Mouse (Mus musculus): ENCODE measurements at regions not wholly inside any gene's neighbourhood (a gene's known extent, or its start where the extent isn't known, plus 50 kb on each side); places are given as distances from the start of the nearest gene placed in this dataset.

DNA sequence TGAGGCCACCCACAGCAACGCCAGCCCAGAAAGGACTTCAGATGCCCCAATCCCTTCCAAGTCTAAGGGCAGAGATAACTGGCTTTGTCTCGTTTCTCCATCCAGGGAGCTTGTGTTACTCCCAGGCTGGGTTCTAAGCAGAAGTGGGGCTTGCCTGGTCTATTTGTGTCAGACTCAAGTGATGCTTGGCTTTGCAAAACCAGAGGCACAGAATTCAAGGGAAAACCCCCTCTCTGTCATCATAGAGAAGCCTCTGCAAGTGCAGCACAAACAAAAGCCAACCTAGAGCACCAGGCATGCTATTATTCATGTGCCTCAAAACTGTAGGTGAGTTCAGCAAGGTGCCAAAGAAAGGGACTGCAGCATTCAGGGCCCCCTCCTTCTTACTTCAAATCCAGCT is 284.9 kb downstream of the Irs2 start:
- no peaks in the 10 kb centered on the region for H3K4me1 ChIP-seq (ENCODE audit: control insufficient read depth)
- H3K36me3 ChIP-seq (ENCODE audit: control insufficient read depth): no peaks in the 10 kb centered on the region
- H3K9me3 ChIP-seq (ENCODE audit: control insufficient read depth, low read length): no peaks in the 10 kb centered on the region
- peaks cover 2% of the 10 kb centered on the region; the same call in 1 of the 2 replicates for H3K27me3 ChIP-seq (ENCODE audit: control insufficient read depth)
- TF ChIP-seq TAL1 (IDR thresholded peaks at IDR 0.05; ENCODE audit: low read length) (no peak), GATA1 (IDR thresholded peaks at IDR 0.05; ENCODE audit: low read length) (no peak)
- no peak overlapping the region for H3K4me3 ChIP-seq (replicated peaks)

DNA sequence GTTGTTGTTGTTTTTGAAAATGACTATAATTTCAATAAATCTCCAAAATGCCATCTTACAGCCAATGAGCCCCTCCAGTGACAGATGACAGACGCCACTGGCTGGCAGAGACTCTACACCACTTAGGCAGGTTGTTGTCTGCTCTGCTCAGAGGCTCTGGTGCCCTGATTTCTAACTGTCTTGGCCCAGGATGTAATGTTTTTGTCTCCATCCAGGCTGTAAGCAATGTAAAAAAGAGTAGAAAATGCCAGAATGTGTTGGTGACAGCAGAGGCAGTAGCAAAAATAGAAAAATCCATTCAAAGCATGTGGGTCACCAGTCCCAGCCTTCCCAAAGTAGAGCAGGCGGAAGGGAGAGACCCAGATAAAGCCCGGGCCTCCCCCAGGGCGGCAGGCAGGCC is 285.5 kb downstream of the Irs2 start:
- TF ChIP-seq TAL1 (IDR thresholded peaks at IDR 0.05; ENCODE audit: low read length) (no peak), GATA1 (IDR thresholded peaks at IDR 0.05; ENCODE audit: low read length) (no peak)
- no peaks in the 10 kb centered on the region for H3K4me1 ChIP-seq (ENCODE audit: control insufficient read depth)
- H3K27me3 ChIP-seq (ENCODE audit: control insufficient read depth): peaks cover 2% of the 10 kb centered on the region; the same call in 1 of the 2 replicates
- no peak overlapping the region for H3K4me3 ChIP-seq (replicated peaks)
- no peaks in the 10 kb centered on the region for H3K9me3 ChIP-seq (ENCODE audit: control insufficient read depth, low read length)
- no peaks in the 10 kb centered on the region for H3K36me3 ChIP-seq (ENCODE audit: control insufficient read depth)

DNA sequence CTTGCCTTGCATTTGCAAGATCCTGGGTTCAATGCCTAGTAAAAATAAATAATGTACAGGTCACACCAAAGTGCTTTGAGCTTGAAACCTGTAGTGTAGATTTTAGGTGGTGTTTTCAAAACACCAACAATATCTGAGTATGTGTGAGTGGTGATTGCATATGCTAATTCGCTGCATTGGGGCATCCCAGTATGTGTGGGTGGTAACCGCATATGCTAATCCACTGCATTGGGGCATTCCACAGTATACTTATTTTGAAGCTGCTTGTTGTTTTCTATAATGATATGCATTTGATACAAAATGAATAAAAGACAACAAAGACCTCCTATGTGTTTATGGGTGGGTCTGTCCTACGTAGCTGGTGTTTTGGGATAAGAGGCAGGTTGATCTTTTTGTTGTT is 285.9 kb downstream of the Irs2 start:
- H3K27me3 ChIP-seq (ENCODE audit: control insufficient read depth): peaks cover 2% of the 10 kb centered on the region; the same call in 1 of the 2 replicates
- H3K4me3 ChIP-seq (replicated peaks): no peak overlapping the region
- no peaks in the 10 kb centered on the region for H3K4me1 ChIP-seq (ENCODE audit: control insufficient read depth)
- no peaks in the 10 kb centered on the region for H3K36me3 ChIP-seq (ENCODE audit: control insufficient read depth)
- TF ChIP-seq GATA1 (IDR thresholded peaks at IDR 0.05; ENCODE audit: low read length): no peak
- no peak for TF ChIP-seq TAL1 (IDR thresholded peaks at IDR 0.05; ENCODE audit: low read length)
- H3K9me3 ChIP-seq (ENCODE audit: control insufficient read depth, low read length): no peaks in the 10 kb centered on the region

DNA sequence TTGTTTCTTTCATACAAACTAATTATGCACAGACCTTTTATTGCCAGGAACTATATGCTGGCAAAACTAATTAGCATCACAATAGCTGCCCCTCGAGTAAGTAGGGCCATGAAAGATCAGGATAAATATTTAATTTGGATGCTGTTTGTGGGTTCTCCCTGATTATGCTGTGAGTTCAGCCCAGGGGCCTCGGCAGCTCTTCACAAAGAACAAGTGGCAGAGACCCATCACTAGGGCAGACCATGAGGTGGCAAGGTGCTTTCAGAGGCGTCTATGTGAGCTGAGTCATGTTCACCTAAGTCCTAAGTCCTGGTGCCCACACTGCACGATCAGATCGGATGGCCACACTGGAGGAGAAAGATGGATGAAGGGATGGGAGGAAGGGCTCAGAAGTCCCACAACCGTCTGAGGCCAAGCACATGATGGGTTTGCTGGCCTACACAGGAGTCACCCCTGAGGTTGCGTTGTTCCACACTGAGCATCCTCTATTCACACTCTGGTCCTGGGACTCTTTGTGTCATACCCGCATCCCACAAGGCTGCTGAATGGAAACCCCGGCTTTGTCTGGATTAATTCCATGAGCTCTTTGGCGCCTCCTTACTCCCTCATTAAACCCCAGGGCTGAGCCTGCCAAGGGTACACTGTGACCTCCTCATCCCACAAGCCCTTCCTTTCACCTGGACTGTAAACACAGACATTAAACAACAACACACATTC is 287.0 kb downstream of the Irs2 start:
- Histone ChIP-seq H3K9me3 (ENCODE audit: control insufficient read depth, low read length) (no peaks in the 10 kb centered on the region), H3K4me1 (ENCODE audit: control insufficient read depth) (no peaks in the 10 kb centered on the region), H3K27me3 (ENCODE audit: control insufficient read depth) (peaks cover 2% of the 10 kb centered on the region; the same call in 1 of the 2 replicates), H3K4me3 (replicated peaks) (no peak overlapping the region), H3K36me3 (ENCODE audit: control insufficient read depth) (no peaks in the 10 kb centered on the region)
- TF ChIP-seq TAL1 (IDR thresholded peaks at IDR 0.05; ENCODE audit: low read length): no peak
- TF ChIP-seq GATA1 (IDR thresholded peaks at IDR 0.05; ENCODE audit: low read length): no peak

DNA sequence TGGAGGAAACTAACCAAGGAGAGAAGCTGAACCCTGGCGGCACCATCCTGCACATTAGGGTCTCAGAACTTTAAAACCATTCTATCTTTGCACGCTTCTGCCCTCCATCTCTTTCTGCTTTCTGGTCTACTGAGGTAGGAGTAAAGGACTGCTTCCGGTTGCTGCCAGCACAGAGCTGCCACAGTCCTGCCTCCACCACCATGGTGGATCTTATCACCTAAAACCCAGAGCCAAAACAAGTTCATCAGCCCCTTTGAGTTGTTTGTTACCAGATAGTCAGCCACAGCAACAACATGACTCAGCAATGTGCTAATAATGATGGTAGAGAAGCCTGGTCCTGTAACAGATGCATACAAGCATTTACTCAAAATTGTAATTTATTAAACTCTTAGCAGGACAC is 287.9 kb downstream of the Irs2 start:
- Histone ChIP-seq H3K27me3 (ENCODE audit: control insufficient read depth) (peaks cover 2% of the 10 kb centered on the region; the same call in 1 of the 2 replicates), H3K9me3 (ENCODE audit: control insufficient read depth, low read length) (no peaks in the 10 kb centered on the region), H3K36me3 (ENCODE audit: control insufficient read depth) (no peaks in the 10 kb centered on the region), H3K4me1 (ENCODE audit: control insufficient read depth) (no peaks in the 10 kb centered on the region), H3K4me3 (replicated peaks) (no peak overlapping the region)
- TF ChIP-seq GATA1 (IDR thresholded peaks at IDR 0.05; ENCODE audit: low read length) (no peak), TAL1 (IDR thresholded peaks at IDR 0.05; ENCODE audit: low read length) (no peak)

DNA sequence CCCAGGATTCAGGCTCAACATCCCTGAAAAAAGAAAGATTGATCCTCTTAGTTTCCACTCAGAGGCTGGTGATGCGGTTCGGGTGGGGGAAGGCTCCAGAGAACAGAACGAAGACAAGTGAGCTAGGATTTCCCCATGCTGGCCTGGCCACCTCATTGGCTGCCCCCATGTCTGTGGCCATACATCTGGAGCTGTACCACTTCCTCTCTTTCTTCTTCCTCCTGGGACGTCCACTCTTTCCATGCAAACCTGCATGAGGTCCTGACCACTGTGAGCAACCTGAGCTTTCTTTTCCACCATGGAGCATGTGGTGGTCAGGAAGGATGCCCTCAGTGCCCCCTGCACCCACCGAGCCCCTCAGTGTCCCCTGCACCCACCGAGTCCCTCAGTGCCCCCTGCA is 288.8 kb downstream of the Irs2 start:
- no peaks in the 10 kb centered on the region for H3K9me3 ChIP-seq (ENCODE audit: control insufficient read depth, low read length)
- TF ChIP-seq TAL1 (IDR thresholded peaks at IDR 0.05; ENCODE audit: low read length) (no peak), GATA1 (IDR thresholded peaks at IDR 0.05; ENCODE audit: low read length) (no peak)
- no peaks in the 10 kb centered on the region for H3K27me3 ChIP-seq (ENCODE audit: control insufficient read depth)
- no peak overlapping the region for H3K4me3 ChIP-seq (replicated peaks)
- no peaks in the 10 kb centered on the region for H3K4me1 ChIP-seq (ENCODE audit: control insufficient read depth)
- H3K36me3 ChIP-seq (ENCODE audit: control insufficient read depth): no peaks in the 10 kb centered on the region

DNA sequence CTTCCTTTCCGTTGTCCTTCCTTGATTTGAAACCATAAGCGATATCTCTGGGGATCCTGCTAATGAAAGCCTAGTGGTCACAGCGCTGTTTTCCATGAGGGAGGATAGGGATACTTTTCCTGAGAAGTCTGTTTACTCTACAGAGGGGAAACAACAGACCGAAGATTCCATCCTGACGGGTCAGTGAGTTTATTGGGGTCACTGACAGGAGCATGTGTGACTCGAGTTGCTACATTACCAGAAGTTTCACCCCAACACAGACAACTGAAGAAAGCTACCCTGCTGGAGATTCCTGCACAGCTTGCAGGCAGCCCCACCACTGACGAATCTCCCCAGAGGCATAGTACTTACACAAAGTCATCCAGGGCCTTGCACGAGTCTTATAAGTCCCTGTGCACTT is 291.0 kb downstream of the Irs2 start:
- Histone ChIP-seq H3K27me3 (ENCODE audit: control insufficient read depth) (no peaks in the 10 kb centered on the region), H3K9me3 (ENCODE audit: control insufficient read depth, low read length) (no peaks in the 10 kb centered on the region), H3K4me1 (ENCODE audit: control insufficient read depth) (no peaks in the 10 kb centered on the region), H3K36me3 (ENCODE audit: control insufficient read depth) (no peaks in the 10 kb centered on the region), H3K4me3 (replicated peaks) (no peak overlapping the region)
- TF ChIP-seq GATA1 (IDR thresholded peaks at IDR 0.05; ENCODE audit: low read length) (no peak), TAL1 (IDR thresholded peaks at IDR 0.05; ENCODE audit: low read length) (no peak)

DNA sequence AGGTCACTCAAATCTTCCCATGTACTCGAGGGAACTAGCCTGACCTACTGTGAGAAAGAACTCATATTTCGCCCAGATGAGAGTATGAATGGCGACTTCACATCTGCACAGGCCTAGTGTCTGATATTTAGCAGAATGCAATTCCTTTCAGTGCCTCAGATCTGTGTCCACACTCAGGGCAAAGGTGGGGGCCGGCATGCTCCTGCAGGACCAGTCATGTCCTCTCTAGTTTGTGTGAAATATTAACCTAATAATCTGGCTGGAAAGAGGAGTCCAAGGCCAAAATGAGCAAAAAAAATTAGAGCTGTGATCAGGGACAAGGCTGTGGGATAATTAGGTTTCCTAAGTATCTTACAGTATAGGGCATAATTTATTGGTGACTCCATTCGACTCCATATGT is 292.1 kb downstream of the Irs2 start:
- no peaks in the 10 kb centered on the region for H3K4me1 ChIP-seq (ENCODE audit: control insufficient read depth)
- H3K4me3 ChIP-seq (replicated peaks): no peak overlapping the region
- no peaks in the 10 kb centered on the region for H3K27me3 ChIP-seq (ENCODE audit: control insufficient read depth)
- no peaks in the 10 kb centered on the region for H3K36me3 ChIP-seq (ENCODE audit: control insufficient read depth)
- TF ChIP-seq GATA1 (IDR thresholded peaks at IDR 0.05; ENCODE audit: low read length) (no peak), TAL1 (IDR thresholded peaks at IDR 0.05; ENCODE audit: low read length) (no peak)
- no peaks in the 10 kb centered on the region for H3K9me3 ChIP-seq (ENCODE audit: control insufficient read depth, low read length)

DNA sequence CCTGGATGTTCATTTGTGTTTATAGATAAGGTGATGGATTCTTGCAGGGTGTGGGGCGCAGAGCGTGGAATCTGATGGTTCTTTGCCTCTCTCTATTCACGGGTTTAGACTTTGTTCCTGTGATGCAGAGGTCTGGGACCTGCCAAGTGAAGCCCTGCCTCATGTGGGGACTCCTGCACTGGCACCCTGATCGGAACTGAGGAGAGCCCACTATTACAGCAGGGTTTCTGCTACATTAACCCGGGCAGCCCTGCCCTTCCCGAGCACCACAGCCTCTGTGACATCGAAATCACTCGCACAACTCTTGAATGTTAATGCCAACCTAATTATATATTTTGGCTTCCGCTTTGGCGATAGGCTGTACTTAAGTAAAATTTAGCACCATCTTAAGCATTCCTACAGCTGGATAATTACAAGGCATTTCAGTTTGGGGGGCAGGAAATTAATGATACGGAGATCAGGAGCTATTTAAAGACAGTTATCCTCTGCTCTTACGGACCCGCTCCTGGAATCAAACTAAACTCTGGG is 294.7 kb downstream of the Irs2 start:
- no peaks in the 10 kb centered on the region for H3K4me1 ChIP-seq (ENCODE audit: control insufficient read depth)
- H3K4me3 ChIP-seq (replicated peaks): no peak overlapping the region
- no peaks in the 10 kb centered on the region for H3K27me3 ChIP-seq (ENCODE audit: control insufficient read depth)
- H3K9me3 ChIP-seq (ENCODE audit: control insufficient read depth, low read length): no peaks in the 10 kb centered on the region
- no peaks in the 10 kb centered on the region for H3K36me3 ChIP-seq (ENCODE audit: control insufficient read depth)
- TF ChIP-seq GATA1 (IDR thresholded peaks at IDR 0.05; ENCODE audit: low read length) (no peak), TAL1 (IDR thresholded peaks at IDR 0.05; ENCODE audit: low read length) (no peak)
